Mouse (Mus musculus) forebrain, embryonic 16.5 days (tissue): ENCODE data around the gene Myocd. TPM values are rescaled to one million over a fixed set of nuclear protein-coding genes. Genes with fewer than 3 reads are reported as not detected.

Experiments
- ATAC-seq: fragments of 200-750 bp; cut with Nextera tagmentation; 2 replicates; pipeline ENCODE4 v1.8.0; 2017; ENCODE audit warnings: mild to moderate bottlenecking, moderate library complexity
- H3K27ac ChIP-seq: fragments of 300-500 bp; sonication (generic); 2 replicates; pipeline ENCODE4 v1.5.1; 2014; ENCODE audit warnings: low read length, control low read depth
- H3K27me3 ChIP-seq: fragments of 300-500 bp; sonication (generic); replicated peaks from 2 replicates; pipeline ENCODE4 v1.6.1; 2014; ENCODE audit warnings: low read length; ENCODE audit not compliant: control insufficient read depth, insufficient read depth
- H3K36me3 ChIP-seq: fragments of 300-500 bp; sonication (generic); 2 replicates; pipeline ENCODE4 v1.6.1; 2014; ENCODE audit not compliant: control insufficient read depth, insufficient read depth
- H3K4me1 ChIP-seq: fragments of 300-500 bp; sonication (generic); replicated peaks from 2 replicates; pipeline ENCODE4 v1.6.1; 2014; ENCODE audit warnings: low read length; ENCODE audit not compliant: control insufficient read depth, insufficient read depth
- H3K4me2 ChIP-seq: fragments of 300-500 bp; sonication (generic); 2 replicates; pipeline ENCODE4 v1.6.1; 2014; ENCODE audit warnings: mild to moderate bottlenecking, low read length, control low read depth
- H3K4me3 ChIP-seq: fragments of 300-500 bp; sonication (generic); replicated peaks from 2 replicates; pipeline ENCODE4 v1.5.1; 2014; ENCODE audit warnings: mild to moderate bottlenecking, low read length, control low read depth
- H3K9ac ChIP-seq: fragments of 300-500 bp; sonication (generic); replicated peaks from 2 replicates; pipeline ENCODE4 v1.6.1; 2014; ENCODE audit warnings: low read depth, low read length, control low read depth
- H3K9me3 ChIP-seq: fragments of 300-500 bp; sonication (generic); 2 replicates; pipeline ENCODE4 v1.6.1; 2016; ENCODE audit warnings: low read length; ENCODE audit not compliant: control insufficient read depth
- WGBS: fragments of 180-500 bp; shearing (Covaris S2); extraction: QIAGEN DNeasy Blood & Tissue Kit; methylation state at CpG from one replicate; pipeline ENCODE4 v1.1.7; 2014; 5-methylcytosine and 5-hydroxymethylcytosine counted together
- polyA plus RNA-seq: library from polyadenylated mRNA; unstranded; fragments of >200 nt; fragmentation: Nextera tagmentation; extraction: Ambion mirVana; gene quantifications from 2 replicates; pipeline ENCODE4 v1.2.1, GENCODE M21; 2015

Gene Myocd
- polyA plus RNA-seq, result 0.14 and 0.23 TPM in 2 replicates

- Histone ChIP-seq H3K4me3 (peak within 1 kb of the TSS; percentile 45), H3K9ac (peak within 1 kb of the TSS; percentile 44), H3K36me3 (no peaks in the 10 kb centered on the region), H3K27me3 (peaks cover 10% of the 10 kb centered on the region), H3K9me3 (no peaks in the 10 kb centered on the region), H3K4me2 (peak within 1 kb of the TSS; percentile 93), H3K4me1 (peaks cover 14% of the 10 kb centered on the region), H3K27ac (no peak within 1 kb of the TSS)
- peak; percentile 82 for ATAC-seq
- under 1% methylated on average over 37 of the region's 37 CpGs for WGBS
These were observed at the start of gene Myocd for GRCm38 (mm10) chr11:65269851-65270473. Gene Myocd (minus strand): TSS chr11:65269989.

- WGBS, result 76% methylated on average over 3 of the region's 3 CpGs
- Histone ChIP-seq H3K36me3 (no peaks in the 10 kb centered on the region), H3K4me1 (no peaks in the 10 kb centered on the region), H3K4me3 (no peak overlapping the region), H3K9me3 (0 out of 2 replicates have a peak, but pooled peaks cover 3% of the 10 kb centered on the region), H3K4me2 (no peak overlapping the region), H3K27ac (no peak overlapping the region), H3K9ac (no peak overlapping the region), H3K27me3 (no peaks in the 10 kb centered on the region)
- no peak for ATAC-seq
These were observed 34.0 kb upstream of the Myocd start for GRCm38 (mm10) chr11:65303824-65304223.

- ATAC-seq, result no peak
- 88% methylated on average over 10 of the region's 10 CpGs for WGBS
- H3K4me1 ChIP-seq, result no peaks in the 10 kb centered on the region
These were observed 24.5 kb upstream of the Myocd start for GRCm38 (mm10) chr11:65294128-65294833.

GRCm38 (mm10) chr11:65292994-65293393 is 23.2 kb upstream of the Myocd start:
- no peak overlapping the region for H3K27ac ChIP-seq
- no peak for ATAC-seq
- H3K27me3 ChIP-seq, result no peaks in the 10 kb centered on the region
- H3K9ac ChIP-seq, result no peak overlapping the region
- H3K36me3 ChIP-seq, result no peaks in the 10 kb centered on the region
- H3K9me3 ChIP-seq, result no peaks in the 10 kb centered on the region
- H3K4me2 ChIP-seq, result no peak overlapping the region
- H3K4me1 ChIP-seq, result no peaks in the 10 kb centered on the region
- H3K4me3 ChIP-seq, result no peak overlapping the region

More at GRCm38 (mm10) chr11:65294128-65294833, 24.5 kb upstream of the Myocd start:
- H3K27ac ChIP-seq, result no peak overlapping the region
- H3K9me3 ChIP-seq, result no peaks in the 10 kb centered on the region
- H3K4me2 ChIP-seq, result no peak overlapping the region
- no peak overlapping the region for H3K4me3 ChIP-seq
- no peaks in the 10 kb centered on the region for H3K27me3 ChIP-seq
- no peak overlapping the region for H3K9ac ChIP-seq
- no peaks in the 10 kb centered on the region for H3K36me3 ChIP-seq

- H3K27me3 ChIP-seq, result no peaks in the 10 kb centered on the region
- no peak overlapping the region for H3K4me2 ChIP-seq
- no peak overlapping the region for H3K27ac ChIP-seq
- no peaks in the 10 kb centered on the region for H3K36me3 ChIP-seq
- no peaks in the 10 kb centered on the region for H3K4me1 ChIP-seq
- no peaks in the 10 kb centered on the region for H3K9me3 ChIP-seq
- no peak overlapping the region for H3K9ac ChIP-seq
- no peak for ATAC-seq
- 72% methylated on average over 8 of the region's 8 CpGs for WGBS
- H3K4me3 ChIP-seq, result no peak overlapping the region
These were observed 17.9 kb upstream of the Myocd start for GRCm38 (mm10) chr11:65287706-65288105.

GRCm38 (mm10) chr11:65286211-65286610 is 16.4 kb upstream of the Myocd start:
- H3K36me3 ChIP-seq, result no peaks in the 10 kb centered on the region
- H3K27ac ChIP-seq, result no peak overlapping the region
- ATAC-seq, result no peak
- no peak overlapping the region for H3K4me3 ChIP-seq
- H3K9ac ChIP-seq, result no peak overlapping the region
- H3K4me2 ChIP-seq, result no peak overlapping the region
- no peaks in the 10 kb centered on the region for H3K9me3 ChIP-seq
- no peaks in the 10 kb centered on the region for H3K27me3 ChIP-seq
- 88% methylated on average over 2 of the region's 2 CpGs for WGBS
- no peaks in the 10 kb centered on the region for H3K4me1 ChIP-seq

- Histone ChIP-seq H3K9ac (no peak overlapping the region), H3K9me3 (no peaks in the 10 kb centered on the region), H3K27ac (no peak overlapping the region), H3K4me2 (no peak overlapping the region), H3K27me3 (peaks cover 5% of the 10 kb centered on the region), H3K36me3 (no peaks in the 10 kb centered on the region), H3K4me1 (peaks cover 3% of the 10 kb centered on the region; the same call in 1 of the 2 replicates), H3K4me3 (no peak overlapping the region)
- 83% methylated on average over 6 of the region's 6 CpGs for WGBS
- no peak for ATAC-seq
These were observed 5.7 kb upstream of the Myocd start for GRCm38 (mm10) chr11:65275441-65275840.

- Histone ChIP-seq H3K4me1 (peaks cover 14% of the 10 kb centered on the region), H3K4me2 (no peak overlapping the region), H3K36me3 (no peaks in the 10 kb centered on the region), H3K27me3 (peaks cover 10% of the 10 kb centered on the region), H3K9me3 (no peaks in the 10 kb centered on the region), H3K9ac (no peak overlapping the region), H3K4me3 (no peak overlapping the region), H3K27ac (no peak overlapping the region)
- 15% methylated on average over 4 of the region's 4 CpGs for WGBS
- no peak for ATAC-seq
These were observed 1.2 kb upstream of the Myocd start for GRCm38 (mm10) chr11:65271000-65271399.

- Histone ChIP-seq H3K4me2 (no peak overlapping the region), H3K4me3 (no peak overlapping the region), H3K27ac (no peak overlapping the region), H3K9ac (no peak overlapping the region), H3K4me1 (peaks cover 14% of the 10 kb centered on the region), H3K27me3 (peaks cover 10% of the 10 kb centered on the region), H3K9me3 (no peaks in the 10 kb centered on the region), H3K36me3 (no peaks in the 10 kb centered on the region)
- WGBS, result 47% methylated on average over 4 of the region's 4 CpGs
- ATAC-seq, result no peak
These were observed 1.5 kb downstream of the Myocd start for GRCm38 (mm10) chr11:65268310-65268709.
